Mouse (Mus musculus) megakaryocyte progenitor cell, adult 5-6 weeks (primary cell): ENCODE measurements at regions not wholly inside any gene's neighbourhood (a gene's known extent, or its start where the extent isn't known, plus 50 kb on each side); places are given as distances from the start of the nearest gene placed in this dataset.

Source experiments
- ATAC-seq: replicated peaks from 2 replicates; pipeline ENCODE4 v1.8.0; 2016; ENCODE audit warnings: mild to moderate bottlenecking, moderate TSS enrichment, inconsistent platforms; ENCODE audit not compliant: poor library complexity

GRCm38 (mm10) chr12:113597163-113597562, 53.5 kb downstream of the Adam6a start:
- peak; percentile 61 for ATAC-seq

- ATAC-seq = peak; percentile 80
These were observed 67.2 kb downstream of the Adam6a start for GRCm38 (mm10) chr12:113610924-113611323.

GRCm38 (mm10) chr12:113625221-113625620, 81.5 kb downstream of the Adam6a start:
- peak; percentile 69 for ATAC-seq

- 0 out of 2 replicates have a peak, but pooled peaks have one; percentile 42 for ATAC-seq
These were observed 87.1 kb downstream of the Adam6a start for GRCm38 (mm10) chr12:113630803-113631202.
